Mouse (Mus musculus): ENCODE data around the gene Tas2r120.

- TF ChIP-seq CTCF (IDR thresholded peaks at IDR 0.05; ENCODE audit: insufficient read depth, low read length) (no peak), POLR2A (IDR thresholded peaks at IDR 0.05; ENCODE audit: borderline replicate concordance, extremely low read depth, low read depth, low read length) (no peak)
Measured at GRCm38 (mm10) chr6:132656653-132657052, at the start of gene Tas2r120.

All from lung, adult 2 months (tissue).